Mouse (Mus musculus) hindbrain, embryonic 11.5 days (tissue): Measurements from ENCODE around the gene Hoxd13. TPM values are rescaled to one million over a fixed set of nuclear protein-coding genes. Genes with fewer than 3 reads are reported as not detected.

Experiments used
- ATAC-seq: fragments of 200-750 bp; cut with Nextera tagmentation; 2 replicates; pipeline ENCODE4 v1.8.0; 2017; ENCODE audit warnings: mild to moderate bottlenecking, moderate TSS enrichment, moderate library complexity; ENCODE audit not compliant: low FRiP score
- DNase-seq: peaks from one replicate; pipeline ENCODE4 v3.0.0-alpha.2; 2015; ENCODE audit warnings: low spot score
- H3K27ac ChIP-seq: fragments of 300-500 bp; sonication (generic); 2 replicates; pipeline ENCODE4 v1.5.1; 2014; ENCODE audit warnings: mild to moderate bottlenecking, low read depth, low read length
- H3K27me3 ChIP-seq: fragments of 300-500 bp; sonication (generic); 2 replicates; pipeline ENCODE4 v1.6.1; 2014; ENCODE audit warnings: mild to moderate bottlenecking, low read length, moderate library complexity, mixed read lengths; ENCODE audit not compliant: control insufficient read depth, insufficient read depth
- H3K36me3 ChIP-seq: fragments of 300-500 bp; sonication (generic); 2 replicates; pipeline ENCODE4 v1.6.1; 2014; ENCODE audit warnings: mild to moderate bottlenecking, low read length, moderate library complexity, mixed read lengths; ENCODE audit not compliant: control insufficient read depth, insufficient read depth
- H3K4me1 ChIP-seq: fragments of 300-500 bp; sonication (generic); replicated peaks from 2 replicates; pipeline ENCODE4 v1.6.1; 2014; ENCODE audit warnings: low read length, mixed read lengths; ENCODE audit not compliant: control insufficient read depth, insufficient read depth
- H3K4me2 ChIP-seq: fragments of 300-500 bp; sonication (generic); replicated peaks from 2 replicates; pipeline ENCODE4 v1.6.1; 2014; ENCODE audit warnings: mild to moderate bottlenecking, low read depth, low read length
- H3K4me3 ChIP-seq: fragments of 300-500 bp; sonication (generic); 2 replicates; pipeline ENCODE4 v1.5.1; 2014; ENCODE audit warnings: low read depth, low read length
- H3K9ac ChIP-seq: fragments of 300-500 bp; sonication (generic); 2 replicates; pipeline ENCODE4 v1.6.1; 2014; ENCODE audit warnings: low read depth, low read length
- H3K9me3 ChIP-seq: fragments of 300-500 bp; sonication (generic); 2 replicates; pipeline ENCODE4 v1.6.1; 2016; ENCODE audit warnings: low read length; ENCODE audit not compliant: control insufficient read depth
- WGBS: fragments of 180-500 bp; shearing (Covaris S2); extraction: QIAGEN DNeasy Blood & Tissue Kit; methylation state at CpG from one replicate; pipeline ENCODE4 v1.1.7; 2014; 5-methylcytosine and 5-hydroxymethylcytosine counted together
- polyA plus RNA-seq: library from polyadenylated mRNA; unstranded; fragments of >200 nt; fragmentation: Nextera tagmentation; extraction: Ambion mirVana; gene quantifications from 2 replicates; pipeline ENCODE4 v1.2.1, GENCODE M21; 2014

Hoxd13 gene
- polyA plus RNA-seq, 1 experiment from 2014 or later: not detected

DNA sequence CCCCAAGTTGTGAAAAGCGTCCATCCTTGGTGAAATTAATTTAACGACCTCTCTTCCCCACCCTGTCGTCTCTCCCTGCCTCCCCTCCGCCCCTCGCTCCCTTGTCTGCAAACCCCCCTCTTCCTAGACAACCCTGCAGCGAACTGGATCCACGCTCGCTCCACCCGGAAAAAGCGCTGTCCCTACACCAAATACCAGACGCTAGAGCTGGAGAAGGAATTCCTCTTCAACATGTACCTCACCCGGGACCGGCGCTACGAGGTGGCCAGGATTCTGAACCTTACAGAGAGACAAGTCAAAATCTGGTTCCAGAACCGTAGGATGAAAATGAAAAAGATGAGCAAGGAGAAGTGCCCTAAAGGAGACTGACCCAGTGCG, 30.9 kb downstream of the Hoxd13 start:
- ATAC-seq (no peak), DNase-seq (no peak)
- WGBS: 2% methylated on average over 17 of the region's 17 CpGs
- Histone ChIP-seq H3K4me1 (peaks cover 7% of the 10 kb centered on the region), H3K9ac (no peak overlapping the region), H3K4me2 (no peak overlapping the region), H3K27ac (no peak overlapping the region), H3K9me3 (no peaks in the 10 kb centered on the region), H3K4me3 (no peak overlapping the region), H3K36me3 (no peaks in the 10 kb centered on the region), H3K27me3 (peaks cover 92% of the 10 kb centered on the region)

DNA sequence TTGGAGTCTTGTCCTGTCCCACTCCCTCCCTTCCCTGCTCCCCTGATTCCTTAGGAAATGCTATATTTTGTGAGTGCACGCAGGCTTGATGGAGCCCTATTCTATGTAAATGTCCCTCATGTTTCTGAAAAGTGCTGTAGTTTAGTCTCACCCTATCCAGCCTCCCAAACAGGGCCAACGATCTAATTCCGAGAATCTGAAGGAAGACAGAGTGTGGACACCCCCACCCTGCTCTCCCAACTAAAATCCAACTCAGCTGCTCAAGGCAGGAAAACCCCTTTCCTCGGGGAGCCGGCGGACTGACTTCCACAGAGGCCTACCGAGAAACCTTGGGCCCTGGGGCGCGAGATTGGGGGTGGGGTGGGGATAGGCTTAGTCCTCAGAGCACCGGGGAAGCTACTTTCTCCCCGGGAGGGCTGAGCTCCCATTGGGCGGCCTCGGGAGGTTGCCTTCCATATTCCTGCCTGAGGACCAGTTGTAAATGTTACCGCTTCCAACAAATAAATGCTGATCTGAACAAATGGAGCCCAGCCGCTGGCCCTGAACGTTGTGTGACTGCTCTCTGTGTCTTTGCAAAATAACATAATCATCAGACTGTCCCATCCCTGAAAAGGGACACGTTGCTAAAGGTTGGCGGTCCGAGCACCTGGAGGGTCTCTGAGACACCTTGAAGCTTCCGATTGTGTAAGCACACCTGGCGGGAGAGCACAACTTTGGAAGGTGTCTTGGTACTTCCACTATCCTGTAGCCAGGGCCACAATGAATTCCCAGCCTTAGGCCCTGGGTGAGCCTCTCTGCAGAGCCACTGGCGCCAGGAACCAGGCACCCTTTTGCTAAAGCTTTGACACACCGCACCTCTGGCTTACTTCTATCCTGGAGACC, 31.8 kb downstream of the Hoxd13 start:
- no peak overlapping the region for H3K4me3 ChIP-seq
- WGBS: 2% methylated on average over 23 of the region's 23 CpGs
- H3K27ac ChIP-seq: no peak overlapping the region
- no peaks in the 10 kb centered on the region for H3K9me3 ChIP-seq
- ATAC-seq (no peak), DNase-seq (no peak)
- H3K9ac ChIP-seq: no peak overlapping the region
- peaks cover 92% of the 10 kb centered on the region for H3K27me3 ChIP-seq
- peaks cover 7% of the 10 kb centered on the region for H3K4me1 ChIP-seq
- no peak overlapping the region for H3K4me2 ChIP-seq
- H3K36me3 ChIP-seq: no peaks in the 10 kb centered on the region

DNA sequence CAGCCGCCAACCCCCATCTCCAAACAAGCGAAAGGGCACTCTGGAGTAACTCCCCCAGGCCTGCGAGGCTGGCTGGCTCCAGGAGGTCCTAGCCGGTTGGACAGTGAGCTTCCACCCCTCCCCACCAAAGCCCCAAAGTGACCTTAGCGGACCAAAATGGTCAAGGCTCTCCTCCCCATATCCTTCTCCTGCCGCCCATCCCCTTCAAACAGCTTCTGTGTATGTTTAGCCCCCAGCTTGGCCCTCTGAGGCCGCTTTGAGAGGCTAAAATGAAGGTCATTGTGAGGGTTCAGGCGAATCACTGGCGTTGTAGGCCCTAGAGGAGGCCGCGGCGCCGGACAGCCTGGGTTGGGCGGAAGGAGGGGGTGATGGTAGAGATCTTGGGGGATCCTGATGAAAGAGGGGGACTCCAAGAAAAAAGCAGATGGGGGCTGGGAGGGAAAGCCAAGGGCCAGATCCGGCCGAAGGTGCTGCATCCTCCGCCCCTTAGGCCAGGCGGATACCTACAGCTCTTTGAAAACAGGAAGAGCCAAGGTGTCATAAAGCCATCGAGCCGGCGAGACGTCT, 32.5 kb downstream of the Hoxd13 start:
- Histone ChIP-seq H3K4me3 (no peak overlapping the region), H3K4me1 (peaks cover 10% of the 10 kb centered on the region), H3K9me3 (no peaks in the 10 kb centered on the region), H3K36me3 (no peaks in the 10 kb centered on the region), H3K4me2 (no peak overlapping the region), H3K9ac (no peak overlapping the region), H3K27me3 (peaks cover 92% of the 10 kb centered on the region), H3K27ac (no peak overlapping the region)
- WGBS: 2% methylated on average over 22 of the region's 22 CpGs
- ATAC-seq: no peak
- no peak for DNase-seq

DNA sequence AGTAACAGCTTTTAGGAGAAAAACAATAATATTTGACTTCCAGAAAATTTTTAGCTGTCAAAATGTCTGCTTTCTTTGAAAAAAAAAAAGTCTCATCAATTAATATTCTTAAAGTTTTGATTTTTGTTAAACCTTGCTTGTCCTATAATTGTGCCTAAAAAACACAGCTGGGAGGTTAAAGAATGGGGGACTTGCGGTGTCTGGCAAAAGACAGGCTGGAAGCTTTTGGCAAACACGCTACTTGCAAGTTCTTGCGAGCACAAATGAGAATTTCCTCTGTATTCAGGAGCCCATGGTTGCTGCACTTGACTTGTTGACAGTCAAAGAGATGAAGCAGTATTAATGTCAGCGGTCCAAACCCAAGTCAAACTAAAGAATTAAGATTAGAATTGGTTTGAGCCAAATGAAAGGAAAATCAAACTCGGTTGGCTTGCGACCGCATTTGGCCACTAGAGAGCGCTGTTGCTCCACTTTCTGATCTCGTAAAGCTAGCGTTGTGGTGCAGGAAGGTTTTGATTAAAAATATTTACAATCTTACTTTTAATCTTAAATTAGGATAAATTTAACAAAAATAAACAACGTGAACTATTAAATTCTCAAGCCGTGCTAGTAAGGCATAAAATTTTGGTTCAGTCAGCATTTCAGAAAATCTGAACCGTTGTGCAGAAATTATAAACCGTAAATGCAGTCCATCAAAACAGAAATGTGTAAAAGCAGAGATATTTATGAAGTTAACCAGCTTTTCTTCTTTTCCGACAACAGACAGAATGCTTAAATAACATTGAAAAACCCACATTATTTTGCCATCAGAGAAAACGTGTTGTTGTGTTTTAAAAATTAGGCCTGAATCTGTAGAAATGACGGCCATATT, 34.1 kb downstream of the Hoxd13 start:
- Histone ChIP-seq H3K4me3 (no peak overlapping the region), H3K9ac (no peak overlapping the region), H3K4me2 (no peak overlapping the region), H3K36me3 (no peaks in the 10 kb centered on the region), H3K27me3 (peaks cover 89% of the 10 kb centered on the region), H3K27ac (no peak overlapping the region), H3K4me1 (peaks cover 10% of the 10 kb centered on the region), H3K9me3 (no peaks in the 10 kb centered on the region)
- 11% methylated on average over 17 of the region's 17 CpGs for WGBS
- ATAC-seq (no peak), DNase-seq (peak; percentile 94)

DNA sequence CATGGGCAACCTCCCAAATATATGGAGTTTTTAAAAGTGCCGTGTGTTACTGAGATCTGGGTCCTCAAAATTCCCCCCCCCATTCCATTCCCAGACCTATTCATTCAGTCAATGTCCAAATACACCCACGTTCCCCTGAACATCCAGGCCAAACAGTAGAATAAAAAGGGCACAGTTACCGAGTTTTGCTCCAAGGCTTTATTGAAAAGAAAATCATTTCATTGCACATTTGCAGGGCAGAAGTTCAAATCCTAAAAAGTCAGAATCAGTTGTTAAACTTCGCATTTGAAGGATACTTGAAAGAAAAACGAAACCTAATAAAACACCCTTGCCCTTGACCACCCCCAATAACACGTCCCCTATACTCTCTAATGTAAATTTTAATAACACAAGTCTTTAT, 34.7 kb downstream of the Hoxd13 start:
- no peaks in the 10 kb centered on the region for H3K9me3 ChIP-seq
- H3K4me1 ChIP-seq: peaks cover 8% of the 10 kb centered on the region
- no peak for DNase-seq
- ATAC-seq: no peak
- no peak overlapping the region for H3K4me3 ChIP-seq
- peaks cover 89% of the 10 kb centered on the region for H3K27me3 ChIP-seq
- H3K9ac ChIP-seq: no peak overlapping the region
- 11% methylated on average over 6 of the region's 6 CpGs for WGBS
- no peaks in the 10 kb centered on the region for H3K36me3 ChIP-seq
- no peak overlapping the region for H3K4me2 ChIP-seq
- H3K27ac ChIP-seq: no peak overlapping the region

DNA sequence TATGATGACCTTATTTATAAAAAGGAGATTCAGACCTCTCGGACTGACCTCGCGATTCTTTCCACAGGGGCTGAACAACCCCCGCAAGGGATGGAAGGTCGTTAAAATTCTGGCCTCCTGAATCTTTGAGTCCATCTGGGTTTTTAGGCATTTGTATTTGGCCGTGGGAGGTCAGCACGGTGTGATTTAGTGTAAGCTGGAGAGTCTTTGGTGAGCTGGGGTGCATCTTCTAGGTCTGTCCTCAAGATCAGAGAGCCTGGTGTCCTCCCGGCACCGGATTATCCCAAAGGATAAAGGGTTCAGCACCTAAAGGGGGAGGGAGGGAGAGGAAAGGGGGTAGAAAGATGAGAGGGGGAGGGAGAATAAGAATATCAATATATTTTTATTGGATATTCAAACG, 35.2 kb downstream of the Hoxd13 start:
- Histone ChIP-seq H3K4me1 (peaks cover 5% of the 10 kb centered on the region), H3K4me2 (no peak overlapping the region), H3K27ac (no peak overlapping the region), H3K4me3 (no peak overlapping the region), H3K27me3 (peaks cover 89% of the 10 kb centered on the region), H3K36me3 (no peaks in the 10 kb centered on the region), H3K9me3 (no peaks in the 10 kb centered on the region), H3K9ac (no peak overlapping the region)
- ATAC-seq (no peak), DNase-seq (no peak)
- 2% methylated on average over 10 of the region's 10 CpGs for WGBS

DNA sequence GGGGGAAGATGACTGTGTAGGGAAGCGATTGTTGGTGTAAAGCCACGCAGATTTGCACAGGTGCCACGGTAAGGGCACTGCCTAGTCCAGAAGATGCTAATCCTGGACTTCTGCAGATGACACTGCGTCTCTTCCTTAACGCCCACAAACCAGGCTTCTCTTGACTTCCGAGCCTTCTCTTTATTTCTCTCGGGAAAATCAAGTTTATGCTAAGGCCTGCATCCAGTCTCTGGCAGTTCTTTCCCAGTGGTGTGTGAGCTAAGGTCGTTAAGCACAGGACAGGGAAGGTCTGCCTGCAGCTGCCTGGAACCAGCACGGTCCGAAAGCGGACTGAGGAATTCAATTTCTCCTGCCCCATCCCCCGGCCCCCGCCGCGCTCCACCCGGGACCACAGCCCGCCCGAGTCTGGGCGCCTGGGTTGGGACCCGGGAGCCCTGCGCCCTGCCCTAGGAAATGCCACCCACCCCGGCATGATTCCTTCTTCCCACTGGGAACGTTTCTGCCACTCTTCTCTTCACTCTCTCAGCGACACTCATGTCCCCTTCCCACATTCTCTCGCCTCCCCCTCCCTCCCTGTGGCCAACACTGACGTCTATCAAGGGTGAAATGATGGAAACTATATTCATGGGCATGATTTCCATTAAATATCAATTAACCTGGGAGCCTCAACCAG, 35.7 kb downstream of the Hoxd13 start:
- H3K27ac ChIP-seq: no peak overlapping the region

DNA sequence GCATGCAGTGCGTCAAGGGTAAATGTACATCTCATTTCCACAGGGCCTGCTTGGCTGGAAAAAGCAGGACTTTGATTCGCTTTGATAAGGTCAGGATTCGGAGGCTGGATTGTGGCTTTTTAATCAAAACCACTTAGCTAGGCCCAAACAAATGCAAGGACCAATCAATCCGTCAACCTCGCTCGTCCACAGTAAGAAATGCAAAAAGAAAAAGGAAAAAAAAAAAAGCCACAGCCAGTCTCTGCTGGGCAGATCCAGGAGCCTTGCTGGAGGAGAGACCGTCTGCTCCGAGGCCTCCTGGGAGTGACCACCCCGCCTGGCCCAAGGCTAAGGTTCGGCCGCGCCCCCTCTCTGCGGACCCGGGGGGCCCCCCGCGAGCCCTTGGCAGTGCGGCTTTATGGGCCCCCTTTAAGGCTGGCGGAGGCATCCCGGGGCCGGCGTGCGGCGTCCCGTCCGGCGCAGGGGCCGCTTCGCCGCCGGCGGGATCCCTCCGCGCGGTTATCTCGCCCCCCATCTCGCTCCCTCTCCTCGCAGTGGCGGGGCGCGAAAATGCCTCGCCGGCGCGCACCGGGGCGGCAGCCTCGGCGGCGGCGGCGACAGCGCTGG, 36.4 kb downstream of the Hoxd13 start, which contains the start of gene Hoxd8:
Gene Hoxd8, plus strand, starts transcription at position 223 of the 606 bp plus-strand sequence.
- under 1% methylated on average over 38 of the region's 52 CpGs for WGBS
- Histone ChIP-seq H3K36me3 (no peaks in the 10 kb centered on the region), H3K27ac (no peak within 1 kb of the TSS), H3K9me3 (no peaks in the 10 kb centered on the region), H3K9ac (peak within 1 kb of the TSS; percentile 38; the same call in 1 of the 2 replicates), H3K4me2 (peak within 1 kb of the TSS; percentile 62), H3K27me3 (peaks cover 89% of the 10 kb centered on the region), H3K4me3 (peak within 1 kb of the TSS; percentile 30), H3K4me1 (peaks cover 3% of the 10 kb centered on the region)
- no peak for DNase-seq
- ATAC-seq: peak; percentile 18; the same call in 1 of the 2 replicates

More for the DNA sequence above, 35.7 kb downstream of the Hoxd13 start:
- 1% methylated on average over 26 of the region's 26 CpGs for WGBS
- H3K36me3 ChIP-seq: no peaks in the 10 kb centered on the region
- peaks cover 89% of the 10 kb centered on the region for H3K27me3 ChIP-seq
- no peak overlapping the region for H3K4me2 ChIP-seq
- H3K9ac ChIP-seq: no peak overlapping the region
- H3K4me3 ChIP-seq: no peak overlapping the region
- no peaks in the 10 kb centered on the region for H3K9me3 ChIP-seq
- DNase-seq: no peak
- no peak for ATAC-seq
- H3K4me1 ChIP-seq: peaks cover 3% of the 10 kb centered on the region
